Mouse (Mus musculus) heart, adult 2 months (tissue): ENCODE results near the gene Tnfaip8l3. TPM values are rescaled to one million over a fixed set of nuclear protein-coding genes. Genes with fewer than 3 reads are reported as not detected.
"Not testable (repeated sequence)": the region's sequence is repeated elsewhere in the genome, so short reads cannot be mapped to it uniquely, and the experiment has no call there.

Experiments
- DNase-seq, 2 experiments: peaks; one replicate each; pipeline ENCODE4 v3.0.0; 2021
- H3K27ac ChIP-seq: fragments of 200-600 bp; 2 replicates; pipeline ENCODE4 v1.8.1; 2022
- H3K27me3 ChIP-seq: fragments of 200-500 bp; 2 replicates; pipeline ENCODE4 v1.6.1; 2012; ENCODE audit warnings: mild to moderate bottlenecking, low read length, inconsistent platforms, mixed read lengths; ENCODE audit not compliant: control insufficient read depth, insufficient read depth
- H3K36me3 ChIP-seq: fragments of 200-500 bp; 2 replicates; pipeline ENCODE4 v1.6.1; 2012; ENCODE audit warnings: low read length, inconsistent platforms; ENCODE audit not compliant: control insufficient read depth, insufficient read depth
- H3K4me1 ChIP-seq: fragments of 200-500 bp; 2 replicates; pipeline ENCODE4 v1.6.1; 2011; ENCODE audit warnings: low read length; ENCODE audit not compliant: control insufficient read depth, insufficient read depth
- H3K4me3 ChIP-seq: fragments of 200-600 bp; 2 replicates; pipeline ENCODE4 v1.8.1; 2022
- H3K79me2 ChIP-seq: fragments of 200-500 bp; replicated peaks from 2 replicates; pipeline ENCODE4 v1.6.1; 2012; ENCODE audit warnings: mild to moderate bottlenecking, inconsistent platforms, low read length, moderate library complexity, mixed read lengths; ENCODE audit not compliant: control insufficient read depth, insufficient read depth
- H3K9ac ChIP-seq: fragments of 200-500 bp; 2 replicates; pipeline ENCODE4 v1.6.1; 2012; ENCODE audit warnings: low read depth, mild to moderate bottlenecking, control low read depth, inconsistent platforms, low read length, mixed read lengths
- CTCF ChIP-seq: fragments of 200-600 bp; IDR thresholded peaks from 2 replicates; pipeline ENCODE4 v1.8.1; 2022; ENCODE audit warnings: antibody characterized with exemption, mild to moderate bottlenecking, moderate library complexity
- EP300 ChIP-seq: fragments of 200-500 bp; IDR thresholded peaks from 2 replicates; pipeline ENCODE4 v1.6.1; 2011; ENCODE audit warnings: low read depth, low read length, control low read depth; ENCODE audit not compliant: insufficient read depth
- POLR2A ChIP-seq: fragments of 200-500 bp; IDR thresholded peaks from 2 replicates; pipeline ENCODE4 v1.6.1; 2011; ENCODE audit warnings: mild to moderate bottlenecking, low read depth, low read length, control low read depth; ENCODE audit not compliant: insufficient read depth
- WGBS: fragments of 180-500 bp; shearing (Covaris S2); methylation state at CpG from one replicate; pipeline ENCODE4 v1.1.7; 2018; 5-methylcytosine and 5-hydroxymethylcytosine counted together
- intact Hi-C: fragments of 180-260 bp; cut with DNase I; formaldehyde crosslinking; loops from one replicate; pipeline ENCODE4 v1.15.1; 2025
- polyA plus RNA-seq: library from polyadenylated mRNA; depleted of rRNA; stranded (reverse); fragments of >200 nt; gene quantifications from 2 replicates; pipeline ENCODE4 v1.2.3, GENCODE M21; 2012
- total RNA-seq, 2 experiments: library from RNA; stranded (reverse); gene quantifications; 2 replicates each; pipeline ENCODE4 v1.2.3; 2021

The Tnfaip8l3 gene
- total and polyA plus RNA-seq, 3 experiments, result 0.16 to 0.26 (median 0.20) TPM

DNA sequence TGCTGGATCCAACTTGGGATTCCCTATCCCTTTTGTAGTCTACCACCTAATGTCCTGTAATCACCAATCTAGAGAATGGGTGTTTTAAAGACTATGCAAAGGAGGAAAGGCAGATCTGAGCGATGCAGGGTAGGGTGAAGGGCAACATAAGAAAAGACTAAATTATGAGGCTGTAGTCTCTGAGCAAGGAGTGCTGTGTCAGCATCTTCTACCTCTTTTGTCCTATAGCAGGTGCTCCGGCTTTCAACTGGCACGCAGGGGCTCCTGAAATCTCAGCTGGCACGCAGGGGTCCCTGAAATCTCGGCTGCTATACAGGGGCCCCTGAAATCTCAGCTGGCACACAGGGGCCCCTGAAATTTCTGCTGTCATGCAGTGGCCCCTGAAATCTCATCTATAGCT, 33.5 kb downstream of the Tnfaip8l3 start:
- 75% methylated on average over 5 of the region's 5 CpGs for WGBS
- no peak for TF ChIP-seq EP300
- TF ChIP-seq POLR2A, result no peak
- no peak for TF ChIP-seq CTCF

DNA sequence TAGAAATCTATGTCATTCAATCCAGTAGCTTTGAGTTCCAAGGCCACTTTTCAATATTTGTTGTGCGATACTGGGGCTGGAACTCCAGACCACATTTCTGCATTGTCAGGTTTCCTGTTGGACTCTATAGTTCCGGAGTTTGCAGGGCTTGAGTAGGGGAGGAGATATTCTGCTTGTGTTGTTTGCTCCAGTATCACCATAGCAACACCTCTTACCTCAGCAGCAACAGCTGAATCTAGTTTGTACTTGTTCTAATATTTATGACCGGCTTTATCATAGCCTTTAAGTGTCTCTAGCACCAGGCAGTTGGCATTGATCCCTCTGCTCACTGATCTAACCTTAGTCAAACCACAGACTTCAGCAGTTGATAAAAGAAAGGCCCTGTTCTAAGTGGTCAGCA, 45.4 kb downstream of the Tnfaip8l3 start:
- Histone ChIP-seq H3K36me3 (no peaks in the 10 kb centered on the region), H3K4me1 (no peaks in the 10 kb centered on the region), H3K4me3 (no peak overlapping the region), H3K27me3 (no peaks in the 10 kb centered on the region), H3K79me2 (no peaks in the 10 kb centered on the region), H3K27ac (no peak overlapping the region), H3K9ac (no peak overlapping the region)
- intact Hi-C loops, result no loop called here
- no peak for DNase-seq
- WGBS, result 20% methylated on average over 3 of the region's 3 CpGs
- no peak for TF ChIP-seq CTCF
- no peak for TF ChIP-seq EP300
- no peak for TF ChIP-seq POLR2A

More for the DNA sequence above, 33.5 kb downstream of the Tnfaip8l3 start:
- H3K27ac ChIP-seq, result no peak overlapping the region
- no peaks in the 10 kb centered on the region for H3K36me3 ChIP-seq
- intact Hi-C loops, result no loop called here
- H3K27me3 ChIP-seq, result no peaks in the 10 kb centered on the region
- DNase-seq, result no peak
- H3K4me3 ChIP-seq, result no peak overlapping the region
- no peak overlapping the region for H3K9ac ChIP-seq
- H3K79me2 ChIP-seq, result no peaks in the 10 kb centered on the region
- H3K4me1 ChIP-seq, result no peaks in the 10 kb centered on the region

GRCm38 (mm10) chr9:53994528-53994927, 73.7 kb downstream of the Tnfaip8l3 start:
- Histone ChIP-seq H3K4me1 (no peaks in the 10 kb centered on the region), H3K79me2 (no peaks in the 10 kb centered on the region), H3K4me3 (no peak overlapping the region), H3K27ac (no peak overlapping the region), H3K9ac (no peak overlapping the region), H3K36me3 (no peaks in the 10 kb centered on the region), H3K27me3 (no peaks in the 10 kb centered on the region)
- no peak for DNase-seq
- WGBS, result 44% methylated on average over 1 of the region's 1 CpGs
- intact Hi-C loops, result loop anchor here (5.0 kb wide), 2 partner anchors 328 to 343 kb away; no protein-coding TSS in a partner anchor
- TF ChIP-seq EP300 (no peak), CTCF (no peak), POLR2A (no peak)

DNA sequence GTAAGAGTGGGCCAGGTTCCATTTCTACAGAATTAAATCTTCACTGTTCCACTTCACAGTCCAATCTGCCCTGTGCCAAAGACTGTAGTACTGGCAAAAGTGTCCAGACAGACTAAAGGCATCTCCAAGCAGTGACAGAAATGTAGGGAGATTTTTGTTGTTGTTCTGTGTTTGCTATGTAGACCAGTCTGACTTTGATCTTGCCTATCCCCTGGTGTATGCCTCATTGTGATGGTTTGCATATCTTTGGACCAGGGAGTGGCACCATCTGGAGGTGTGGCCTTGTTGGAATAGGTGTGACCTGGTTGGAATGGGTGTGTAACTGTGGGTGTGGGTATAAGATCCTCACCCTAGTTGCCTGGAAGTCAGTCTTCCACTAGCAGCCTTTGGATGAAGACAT, 75.6 kb downstream of the Tnfaip8l3 start:
- H3K27ac ChIP-seq, H3K79me2 ChIP-seq, H3K4me3 ChIP-seq, DNase-seq, H3K36me3 ChIP-seq, H3K4me1 ChIP-seq, H3K9ac ChIP-seq, H3K27me3 ChIP-seq: not testable (repeated sequence)
- intact Hi-C loops, result loop anchor here (5.0 kb wide), 2 partner anchors 330 to 345 kb away; no protein-coding TSS in a partner anchor

DNA sequence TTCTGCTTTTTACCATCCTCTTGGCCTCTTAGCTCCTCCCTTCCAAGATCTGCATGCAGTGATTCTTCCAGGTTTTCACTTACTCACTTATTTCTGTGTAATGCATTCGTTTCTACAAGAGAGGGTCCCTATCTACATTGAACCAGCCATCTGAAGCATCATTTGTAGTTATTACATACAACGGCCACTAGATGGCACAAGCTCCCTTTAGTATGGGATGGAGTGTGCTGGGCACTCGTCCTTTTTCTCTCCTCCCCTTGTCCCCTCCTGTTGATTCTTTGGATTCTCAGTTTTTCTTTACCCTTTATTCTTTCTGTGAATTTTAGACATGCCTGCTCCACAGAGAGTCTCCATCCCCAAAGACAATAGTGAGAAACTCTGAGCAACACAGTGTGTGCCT, 77.3 kb downstream of the Tnfaip8l3 start:
- WGBS, result 2% methylated on average over 3 of the region's 3 CpGs
- H3K79me2 ChIP-seq, result no peaks in the 10 kb centered on the region
- H3K27me3 ChIP-seq, result no peaks in the 10 kb centered on the region
- TF ChIP-seq CTCF (peak; percentile 90), POLR2A (no peak)
- intact Hi-C loops, result loop anchor here (2.0 to 5.0 kb wide), 3 partner anchors 122 to 346 kb away; no protein-coding TSS in a partner anchor
- H3K27ac ChIP-seq, result no peak overlapping the region
- H3K4me3 ChIP-seq, result no peak overlapping the region
- no peaks in the 10 kb centered on the region for H3K36me3 ChIP-seq
- no peak overlapping the region for H3K9ac ChIP-seq
- no peak for DNase-seq
- no peaks in the 10 kb centered on the region for H3K4me1 ChIP-seq

- WGBS, result 29% methylated on average over 3 of the region's 3 CpGs
- TF ChIP-seq EP300 (no peak), CTCF (peak; percentile 56), POLR2A (no peak)
- no peak overlapping the region for H3K27ac ChIP-seq
- H3K36me3 ChIP-seq, result no peaks in the 10 kb centered on the region
- no peak overlapping the region for H3K9ac ChIP-seq
- intact Hi-C loops, result loop anchor here (10.0 kb wide), 1 partner anchor 162 kb away; no protein-coding TSS in a partner anchor
- H3K4me3 ChIP-seq, result no peak overlapping the region
- no peaks in the 10 kb centered on the region for H3K79me2 ChIP-seq
- H3K4me1 ChIP-seq, result no peaks in the 10 kb centered on the region
- no peaks in the 10 kb centered on the region for H3K27me3 ChIP-seq
- DNase-seq, result no peak
Measured at GRCm38 (mm10) chr9:53986972-53987371, 81.2 kb downstream of the Tnfaip8l3 start.
